Mouse (Mus musculus): ENCODE data around the gene Uchl5. TPM values are rescaled to one million over a fixed set of nuclear protein-coding genes. Genes with fewer than 3 reads are reported as not detected.

Uchl5 gene
- polyA plus RNA-seq, 2 experiments, result 19.9 to 63.8 TPM

DNA sequence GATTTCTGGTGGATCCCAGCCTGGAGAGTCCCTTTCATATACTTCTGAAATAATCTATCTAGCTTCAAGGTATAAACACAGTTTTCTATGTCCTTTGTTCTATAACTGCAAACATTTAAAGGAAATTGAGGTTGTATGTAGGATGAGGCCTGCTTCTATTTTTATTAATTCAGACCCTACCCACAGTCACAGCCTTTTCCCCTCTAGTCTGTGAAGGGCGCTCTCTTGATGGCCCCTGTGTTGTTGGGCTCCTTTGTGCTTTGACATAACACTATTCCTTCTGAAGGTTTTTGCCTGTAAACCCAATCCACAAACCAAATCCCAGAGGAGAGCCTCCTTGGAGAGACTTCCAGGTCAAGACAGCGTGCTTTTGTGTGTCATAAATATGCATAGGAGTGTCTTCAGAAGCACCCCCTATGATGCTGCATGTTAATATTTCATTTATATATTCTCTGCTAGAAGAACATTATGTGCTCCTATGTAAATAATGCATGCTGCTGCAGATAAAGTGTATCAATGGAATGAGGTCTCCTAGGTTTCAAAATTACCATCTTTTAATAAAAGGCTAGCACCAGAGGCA, 75.8 kb downstream of the Uchl5 start:
- H3K36me3 ChIP-seq (ENCODE audit: control insufficient read depth, insufficient read depth, low read length), result no peaks in the 10 kb centered on the region
- H3K4me1 ChIP-seq (ENCODE audit: control insufficient read depth, insufficient read depth, low read length), result no peaks in the 10 kb centered on the region
- H3K4me3 ChIP-seq (replicated peaks; ENCODE audit: low read length), result no peak overlapping the region
- no peaks in the 10 kb centered on the region for H3K27me3 ChIP-seq (ENCODE audit: control insufficient read depth, insufficient read depth, low read length)
- DNase-seq (ENCODE audit: low spot score) (no peak), ATAC-seq (ENCODE audit: low FRiP score, low read depth) (no peak)
- no peak overlapping the region for H3K27ac ChIP-seq (replicated peaks; ENCODE audit: low read depth, low read length)
- no peak overlapping the region for H3K9ac ChIP-seq (ENCODE audit: low read depth, low read length, severe bottlenecking)
- TF ChIP-seq POLR2A (IDR thresholded peaks at IDR 0.05; ENCODE audit: borderline replicate concordance, extremely low read depth, insufficient read depth, insufficient read length), result no peak
- H3K9me3 ChIP-seq (ENCODE audit: control insufficient read depth, low read length), result no peaks in the 10 kb centered on the region
- WGBS, result 79% methylated on average over 2 of the region's 2 CpGs
- H3K4me2 ChIP-seq (replicated peaks; ENCODE audit: low read depth, low read length, severe bottlenecking), result no peak overlapping the region

DNA sequence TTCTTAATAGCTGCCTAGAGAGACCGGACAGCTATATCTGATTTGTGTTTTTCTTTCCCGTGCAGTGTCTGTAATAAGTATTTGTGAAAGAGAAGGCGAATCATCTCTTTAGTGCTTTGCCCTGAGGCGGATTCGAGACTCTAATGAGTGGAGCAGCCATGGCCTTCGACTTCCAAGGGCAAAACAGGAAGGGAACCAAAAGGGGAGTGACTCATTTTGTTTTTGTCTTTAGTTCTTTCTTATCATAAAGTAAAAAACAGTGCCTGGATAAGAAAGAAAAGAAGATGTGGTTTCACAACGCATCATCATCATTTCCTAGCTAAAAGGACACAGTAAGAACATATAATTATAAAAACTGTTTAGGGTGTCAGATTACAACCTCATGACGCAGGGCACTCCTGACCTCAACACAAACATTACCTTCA, 76.6 kb downstream of the Uchl5 start:
- ATAC-seq (ENCODE audit: low FRiP score, low read depth), result no peak
- DNase-seq (ENCODE audit: low spot score), result no peak

DNA sequence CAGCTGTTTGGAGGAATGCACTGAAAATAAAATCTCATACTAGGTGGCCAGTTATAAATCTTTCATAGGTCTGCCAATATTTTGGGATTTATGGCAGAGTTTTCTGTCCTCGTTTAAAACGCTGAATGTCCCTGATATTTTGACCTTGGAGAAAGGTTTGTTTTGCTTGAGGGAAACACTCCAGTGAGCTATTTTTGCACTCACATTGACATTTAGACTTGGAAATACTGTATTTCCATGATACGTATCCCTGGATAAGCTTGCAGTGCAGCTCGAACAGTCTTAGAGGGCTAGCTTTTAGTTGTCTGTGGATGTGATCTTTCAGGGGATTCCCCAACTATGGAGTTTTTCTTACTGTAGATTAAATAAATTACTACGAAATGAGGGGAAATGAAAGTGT, 78.6 kb downstream of the Uchl5 start:
- Histone ChIP-seq H3K36me3 (ENCODE audit: control insufficient read depth, insufficient read depth, low read length) (no peaks in the 10 kb centered on the region), H3K4me3 (replicated peaks; ENCODE audit: low read length) (no peak overlapping the region), H3K9ac (ENCODE audit: low read depth, low read length, severe bottlenecking) (no peak overlapping the region), H3K4me1 (ENCODE audit: control insufficient read depth, insufficient read depth, low read length) (no peaks in the 10 kb centered on the region), H3K4me2 (replicated peaks; ENCODE audit: low read depth, low read length, severe bottlenecking) (no peak overlapping the region), H3K9me3 (ENCODE audit: control insufficient read depth, low read length) (no peaks in the 10 kb centered on the region), H3K27ac (replicated peaks; ENCODE audit: low read depth, low read length) (no peak overlapping the region), H3K27me3 (ENCODE audit: control insufficient read depth, insufficient read depth, low read length) (no peaks in the 10 kb centered on the region)
- DNase-seq (ENCODE audit: low spot score), result no peak
- no peak for ATAC-seq (ENCODE audit: low FRiP score, low read depth)
- TF ChIP-seq POLR2A (IDR thresholded peaks at IDR 0.05; ENCODE audit: borderline replicate concordance, extremely low read depth, insufficient read depth, insufficient read length), result no peak
- WGBS, result 62% methylated on average over 5 of the region's 5 CpGs

More for the DNA sequence above, 76.6 kb downstream of the Uchl5 start:
- TF ChIP-seq POLR2A (IDR thresholded peaks at IDR 0.05; ENCODE audit: borderline replicate concordance, extremely low read depth, insufficient read depth, insufficient read length), result no peak
- Histone ChIP-seq H3K9ac (ENCODE audit: low read depth, low read length, severe bottlenecking) (no peak overlapping the region), H3K27ac (replicated peaks; ENCODE audit: low read depth, low read length) (no peak overlapping the region), H3K9me3 (ENCODE audit: control insufficient read depth, low read length) (no peaks in the 10 kb centered on the region), H3K36me3 (ENCODE audit: control insufficient read depth, insufficient read depth, low read length) (no peaks in the 10 kb centered on the region), H3K4me2 (replicated peaks; ENCODE audit: low read depth, low read length, severe bottlenecking) (no peak overlapping the region), H3K4me1 (ENCODE audit: control insufficient read depth, insufficient read depth, low read length) (no peaks in the 10 kb centered on the region), H3K27me3 (ENCODE audit: control insufficient read depth, insufficient read depth, low read length) (no peaks in the 10 kb centered on the region), H3K4me3 (replicated peaks; ENCODE audit: low read length) (no peak overlapping the region)
- WGBS, result 49% methylated on average over 8 of the region's 8 CpGs

Other genes with a start within 250 kb of the Uchl5 start
- gene B3galt2, start 136.6 kb upstream of the Uchl5 start, polyA plus RNA-seq (2012; rRNA removed), result 0.58 and 0.63 TPM in 2 replicates
- gene B3galt2, start 136.6 kb upstream of the Uchl5 start, polyA plus RNA-seq (2014; fragmentation: Nextera tagmentation; extraction: Ambion mirVana), result 1.5 and 2.0 TPM in 2 replicates
- gene Cdc73, start 74.4 kb upstream of the Uchl5 start, polyA plus RNA-seq (2012; rRNA removed), result 14.6 and 22.2 TPM in 2 replicates
- gene Cdc73, start 74.4 kb upstream of the Uchl5 start, polyA plus RNA-seq (2014; fragmentation: Nextera tagmentation; extraction: Ambion mirVana), result 21.8 and 23.1 TPM in 2 replicates
- gene Glrx2, start 60.9 kb upstream of the Uchl5 start, polyA plus RNA-seq (2012; rRNA removed), result 48.1 and 65.8 TPM in 2 replicates
- gene Glrx2, start 60.9 kb upstream of the Uchl5 start, polyA plus RNA-seq (2014; fragmentation: Nextera tagmentation; extraction: Ambion mirVana), result 74.4 and 77.4 TPM in 2 replicates
- 7.1 and 7.2 TPM in 2 replicates for gene Trove2, start 204 bp upstream of the Uchl5 start, polyA plus RNA-seq (2012; rRNA removed)
- 18.7 and 20.5 TPM in 2 replicates for gene Trove2, start 204 bp upstream of the Uchl5 start, polyA plus RNA-seq (2014; fragmentation: Nextera tagmentation; extraction: Ambion mirVana)
- gene Rgs2, start 226.9 kb downstream of the Uchl5 start, polyA plus RNA-seq (2012; rRNA removed), result 16.5 and 24.3 TPM in 2 replicates
- 48.2 and 51.0 TPM in 2 replicates for gene Rgs2, start 226.9 kb downstream of the Uchl5 start, polyA plus RNA-seq (2014; fragmentation: Nextera tagmentation; extraction: Ambion mirVana)